ENCODE assay signal across 10 mouse cellular contexts in genomic region chr4:125923225-125923624, GRCm38 (mm10).
DNase-seq lines count a peak whose midpoint lies in the region; ATAC-seq lines count a peak whose summit lies in the region.
"Had no signal": no experiment of that assay in that cellular context is flagged by ENCODE, and none has a peak within 500 bp of the region (broad histone marks: within the 10 kb centered on the region; RNA-seq: fewer than 3 reads in every experiment).

No protein-coding gene starts in this region.

- no peak for ATAC-seq in forebrain, embryonic 11.5 days (replicated peaks; ENCODE audit: low FRiP score)
- no peak for ATAC-seq in heart, embryonic 12.5 days (ENCODE audit: insufficient number of reproducible peaks, low FRiP score)

- H3K36me3 ChIP-seq in forebrain, embryonic 11.5 days (ENCODE audit: control insufficient read depth, insufficient read depth, low read length), result no peaks in the 10 kb centered on the region
- no peaks in the 10 kb centered on the region for H3K36me3 ChIP-seq in midbrain, embryonic 10.5 days
- H3K36me3 ChIP-seq in heart, embryonic 12.5 days, result no peaks in the 10 kb centered on the region

- no peak overlapping the region for H3K4me2 ChIP-seq in forebrain, embryonic 11.5 days (ENCODE audit: low read depth, low read length, severe bottlenecking)
- no peak overlapping the region for H3K4me2 ChIP-seq in heart, embryonic 12.5 days

- no peaks in the 10 kb centered on the region for H3K9me3 ChIP-seq in forebrain, embryonic 11.5 days (ENCODE audit: control insufficient read depth, low read length)
- H3K9me3 ChIP-seq in midbrain, embryonic 10.5 days (replicated peaks), result no peaks in the 10 kb centered on the region
- no peaks in the 10 kb centered on the region for H3K9me3 ChIP-seq in heart, embryonic 12.5 days (replicated peaks)

- no peak overlapping the region for H3K27ac ChIP-seq in forebrain, embryonic 11.5 days (ENCODE audit: low read depth, low read length)
- peak overlapping the region; percentile 73; the same call in 1 of the 2 replicates for H3K27ac ChIP-seq in midbrain, embryonic 10.5 days (replicated peaks)
- no peak overlapping the region for H3K27ac ChIP-seq in heart, embryonic 12.5 days (ENCODE audit: poor library complexity, severe bottlenecking)
- H3K27ac ChIP-seq: liver, embryonic 14.5 days had no signal

- WGBS in forebrain, embryonic 11.5 days, result 37% methylated on average over 7 of the region's 7 CpGs
- 45% methylated on average over 7 of the region's 7 CpGs for WGBS in midbrain, embryonic 10.5 days
- WGBS in heart, embryonic 12.5 days, result 48% methylated on average over 7 of the region's 7 CpGs

- peaks cover 14% of the 10 kb centered on the region for H3K4me1 ChIP-seq in forebrain, embryonic 11.5 days (replicated peaks; ENCODE audit: control insufficient read depth, insufficient read depth, low read length)
- peaks cover 39% of the 10 kb centered on the region for H3K4me1 ChIP-seq in midbrain, embryonic 10.5 days
- peaks cover 9% of the 10 kb centered on the region for H3K4me1 ChIP-seq in heart, embryonic 12.5 days (replicated peaks)

- peak; percentile 16 for DNase-seq in gastrocnemius, postnatal 10 days
- DNase-seq in gastrocnemius, postnatal 36 days, result no peak
- DNase-seq in MN1 (ENCODE audit: low spot score), result peak; percentile 34
- DNase-seq in forebrain, embryonic 11.5 days (ENCODE audit: low spot score), result peak; percentile 68
- DNase-seq in midbrain, embryonic 10.5 days (ENCODE audit: low spot score), result no peak
- DNase-seq in cerebellum, adult 9-11 months, result no peak
- DNase-seq in cerebellum, adult 11 months, result no peak
- DNase-seq: heart, adult 18-20 months had no signal

- intact Hi-C loops in gastrocnemius, postnatal 36 days (cut with DNase I), result no loop called here

- H3K9ac ChIP-seq in forebrain, embryonic 11.5 days (ENCODE audit: low read length), result no peak overlapping the region
- H3K9ac ChIP-seq in heart, embryonic 12.5 days, result no peak overlapping the region
- H3K9ac ChIP-seq: liver, embryonic 14.5 days had no signal

- H3K27me3 ChIP-seq in forebrain, embryonic 11.5 days (ENCODE audit: control insufficient read depth, insufficient read depth, low read length), result peaks cover 3% of the 10 kb centered on the region; the same call in 1 of the 2 replicates
- peaks cover 75% of the 10 kb centered on the region for H3K27me3 ChIP-seq in midbrain, embryonic 10.5 days (ENCODE audit: low read depth, poor library complexity, severe bottlenecking)
- H3K27me3 ChIP-seq in heart, embryonic 12.5 days (replicated peaks), result peaks cover 46% of the 10 kb centered on the region

- no peak overlapping the region for H3K4me3 ChIP-seq in forebrain, embryonic 11.5 days (ENCODE audit: low read depth, low read length)
- no peak overlapping the region for H3K4me3 ChIP-seq in midbrain, embryonic 10.5 days
- no peak overlapping the region for H3K4me3 ChIP-seq in heart, embryonic 12.5 days

Comparison
In these comparisons a context has a peak if more than half of its experiments do, and no peak if none do; other contexts are left out.
1. DNase-seq: peak in gastrocnemius, postnatal 10 days (single experiment), MN1 (single experiment) and forebrain, embryonic 11.5 days (single experiment); none in gastrocnemius, postnatal 36 days (0 of 2), midbrain, embryonic 10.5 days (single experiment), cerebellum, adult 9-11 months (single experiment) and cerebellum, adult 11 months (single experiment).